Mouse (Mus musculus) G1E (cell line): ENCODE data around the gene H2afy2. TPM values are rescaled to one million over a fixed set of nuclear protein-coding genes. Genes with fewer than 3 reads are reported as not detected.

Experiments used
- ATAC-seq: 2 replicates; pipeline ENCODE4 v1.8.0; 2016; ENCODE audit warnings: mild to moderate bottlenecking; ENCODE audit not compliant: insufficient number of reproducible peaks, poor library complexity, low FRiP score, severe bottlenecking; ENCODE audit errors: extremely low read depth
- DNase-seq: peaks from one replicate; pipeline ENCODE4 v3.0.0; 2012; ENCODE audit warnings: low spot score
- H3K27me3 ChIP-seq: 2 replicates; pipeline ENCODE4 v1.6.1; 2012; ENCODE audit warnings: mild to moderate bottlenecking, low read length, inconsistent platforms; ENCODE audit not compliant: insufficient read depth
- H3K36me3 ChIP-seq: replicated peaks from 2 replicates; pipeline ENCODE3; 2012; ENCODE audit warnings: mild to moderate bottlenecking, inconsistent platforms
- H3K4me1 ChIP-seq: 2 replicates; pipeline ENCODE4 v1.6.1; 2012; ENCODE audit warnings: low read depth, low read length, inconsistent platforms, mixed read lengths; ENCODE audit not compliant: insufficient read depth
- H3K4me3 ChIP-seq: 2 replicates; pipeline ENCODE4 v1.5.1; 2012; ENCODE audit warnings: low read depth, mild to moderate bottlenecking, inconsistent platforms, low read length, moderate library complexity, mixed read lengths
- H3K9me3 ChIP-seq: replicated peaks from 2 replicates; pipeline ENCODE4 v1.6.1; 2012; ENCODE audit warnings: inconsistent platforms
- CTCF ChIP-seq: IDR thresholded peaks from 2 replicates; pipeline ENCODE4 v1.5.1; 2012; ENCODE audit warnings: low read depth, low read length, inconsistent platforms, mixed read lengths
- GATA1 ChIP-seq: IDR thresholded peaks from 2 replicates; pipeline ENCODE4 v1.6.1; 2012; ENCODE audit warnings: borderline replicate concordance, low read length, inconsistent platforms, mixed read lengths
- GATA2 ChIP-seq: IDR thresholded peaks from 2 replicates; pipeline ENCODE4 v1.6.1; 2012; ENCODE audit warnings: low read depth, low read length, inconsistent platforms, borderline replicate concordance
- POLR2AphosphoS5 ChIP-seq: IDR thresholded peaks from 2 replicates; pipeline ENCODE4 v1.6.1; 2012; ENCODE audit warnings: low read depth, low read length, inconsistent platforms; ENCODE audit not compliant: insufficient replicate concordance
- TAL1 ChIP-seq: conservative IDR thresholded peaks from 2 replicates; pipeline ENCODE4 v1.6.1; 2012; ENCODE audit warnings: low read depth, low read length, inconsistent platforms, mixed read lengths
- polyA plus RNA-seq: library from polyadenylated mRNA; stranded (reverse); fragments of >175 nt; gene quantifications from 2 replicates; pipeline ENCODE4 v1.2.3, GENCODE M21; 2012
- total RNA-seq, 2 experiments: library from RNA; stranded (forward) in 1 of 2; stranded (reverse) in 1 of 2; fragments of 200-1000 nt in 1 of 2; fragments of >200 nt in 1 of 2; fragmentation: Nextera tagmentation in 1 of 2; gene quantifications; 2 replicates each; pipeline ENCODE4 v1.2.3; 2014 to 2017

The H2afy2 gene
- total and polyA plus RNA-seq, 3 experiments, result 0.05 TPM; not detected in 2

DNA sequence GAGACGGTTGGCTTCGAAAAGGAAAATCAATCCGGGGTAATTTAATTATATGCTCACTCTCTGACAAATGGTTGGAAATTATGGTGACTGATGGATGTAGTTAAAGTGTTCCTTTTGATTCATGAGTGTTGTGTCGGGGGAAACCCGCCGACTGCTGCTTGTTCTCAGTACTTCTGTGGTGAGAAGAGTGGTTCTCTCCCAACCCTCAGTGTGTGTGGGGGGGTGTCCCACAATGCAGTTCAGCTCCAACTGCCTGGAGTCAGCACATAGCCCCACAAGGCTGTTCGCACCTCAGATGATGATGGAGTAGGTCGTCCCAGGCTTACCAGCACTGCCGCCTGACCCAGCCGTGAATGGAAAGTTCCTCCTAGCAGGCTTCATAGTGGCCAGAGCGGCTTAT, 54.8 kb downstream of the H2afy2 start:
- Histone ChIP-seq H3K27me3 (no peaks in the 10 kb centered on the region), H3K36me3 (peaks cover 23% of the 10 kb centered on the region), H3K9me3 (no peaks in the 10 kb centered on the region), H3K4me1 (0 out of 2 replicates have a peak, but pooled peaks cover 2% of the 10 kb centered on the region), H3K4me3 (no peak overlapping the region)
- DNase-seq (no peak), ATAC-seq (no peak)
- TF ChIP-seq TAL1 (no peak), GATA2 (no peak)

DNA sequence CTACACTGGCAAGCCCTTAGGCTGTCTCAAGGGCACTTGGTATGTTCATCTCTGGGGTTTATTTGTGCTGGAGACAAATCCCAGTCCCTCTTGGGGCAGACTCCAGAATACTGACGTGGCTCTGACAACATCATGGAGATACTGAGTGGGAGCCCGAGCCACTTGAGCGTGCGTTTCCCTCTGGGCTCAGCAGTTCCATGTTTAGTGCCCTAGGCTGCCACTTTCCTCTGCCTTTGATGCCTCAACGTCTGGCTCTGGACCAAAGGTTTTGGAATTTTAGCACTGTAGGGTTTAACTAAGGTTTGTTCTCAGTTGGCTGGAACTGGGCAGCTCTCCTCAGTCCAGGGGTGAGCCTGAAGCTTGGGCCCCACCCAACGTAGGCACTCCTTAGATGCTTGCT, 60.7 kb downstream of the H2afy2 start:
- H3K27me3 ChIP-seq, result no peaks in the 10 kb centered on the region
- ATAC-seq (no peak), DNase-seq (no peak)
- H3K4me3 ChIP-seq, result no peak overlapping the region
- peaks cover 9% of the 10 kb centered on the region for H3K36me3 ChIP-seq
- H3K4me1 ChIP-seq, result no peaks in the 10 kb centered on the region
- no peaks in the 10 kb centered on the region for H3K9me3 ChIP-seq
- TF ChIP-seq TAL1 (no peak), GATA1 (no peak), CTCF (no peak), POLR2AphosphoS5 (no peak), GATA2 (no peak)

DNA sequence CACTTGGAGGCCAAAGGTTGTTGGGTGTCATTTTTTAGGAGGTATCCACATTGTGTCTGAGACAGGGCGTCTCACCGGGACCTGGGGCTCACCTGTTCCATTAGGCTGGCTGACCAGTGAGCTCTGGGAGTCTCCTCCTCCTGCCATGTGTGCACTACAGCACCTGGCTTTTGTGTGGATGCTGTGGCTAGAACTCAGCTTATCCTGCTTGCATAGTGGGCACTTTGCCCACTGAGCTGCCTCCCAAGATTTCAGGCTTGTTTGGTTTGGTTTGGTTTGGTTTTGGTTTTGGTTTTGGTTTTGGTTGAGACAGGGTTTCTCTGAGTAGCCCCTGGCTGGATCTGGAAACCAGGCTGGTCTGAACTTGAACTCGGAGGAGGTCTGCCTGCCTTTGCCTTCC, 61.7 kb downstream of the H2afy2 start:
- Histone ChIP-seq H3K9me3 (no peaks in the 10 kb centered on the region), H3K27me3 (no peaks in the 10 kb centered on the region), H3K36me3 (peaks cover 2% of the 10 kb centered on the region), H3K4me3 (no peak overlapping the region), H3K4me1 (no peaks in the 10 kb centered on the region)
- ATAC-seq (no peak), DNase-seq (no peak)
- TF ChIP-seq TAL1 (no peak), GATA1 (no peak), CTCF (no peak), GATA2 (no peak), POLR2AphosphoS5 (no peak)

DNA sequence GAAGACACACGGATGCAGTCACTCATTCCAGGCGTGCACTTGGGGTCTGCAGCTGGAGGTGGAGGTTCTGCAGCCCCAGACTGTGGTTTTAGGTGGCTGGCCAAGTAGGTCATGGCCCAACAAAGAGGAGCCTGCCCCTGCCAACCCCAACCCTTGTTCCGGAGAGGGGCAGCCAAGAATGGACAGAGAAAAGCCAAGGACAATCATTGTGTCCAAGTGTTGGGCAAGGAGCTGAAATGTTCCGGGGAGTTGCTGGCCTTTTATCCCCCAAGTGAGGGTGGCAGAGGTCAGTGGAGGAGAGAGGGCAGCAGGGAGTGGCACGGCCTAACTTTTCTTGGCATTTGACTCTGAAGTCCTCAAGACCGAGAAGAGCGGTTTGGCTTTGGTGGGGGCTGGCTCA, 63.6 kb downstream of the H2afy2 start:
- Histone ChIP-seq H3K36me3 (no peaks in the 10 kb centered on the region), H3K9me3 (no peaks in the 10 kb centered on the region), H3K4me1 (peaks cover 8% of the 10 kb centered on the region), H3K4me3 (no peak overlapping the region), H3K27me3 (no peaks in the 10 kb centered on the region)
- no peak for TF ChIP-seq POLR2AphosphoS5
- no peak for TF ChIP-seq GATA2
- no peak for TF ChIP-seq CTCF
- TF ChIP-seq TAL1, result no peak
- TF ChIP-seq GATA1, result no peak
- no peak for ATAC-seq
- no peak for DNase-seq

DNA sequence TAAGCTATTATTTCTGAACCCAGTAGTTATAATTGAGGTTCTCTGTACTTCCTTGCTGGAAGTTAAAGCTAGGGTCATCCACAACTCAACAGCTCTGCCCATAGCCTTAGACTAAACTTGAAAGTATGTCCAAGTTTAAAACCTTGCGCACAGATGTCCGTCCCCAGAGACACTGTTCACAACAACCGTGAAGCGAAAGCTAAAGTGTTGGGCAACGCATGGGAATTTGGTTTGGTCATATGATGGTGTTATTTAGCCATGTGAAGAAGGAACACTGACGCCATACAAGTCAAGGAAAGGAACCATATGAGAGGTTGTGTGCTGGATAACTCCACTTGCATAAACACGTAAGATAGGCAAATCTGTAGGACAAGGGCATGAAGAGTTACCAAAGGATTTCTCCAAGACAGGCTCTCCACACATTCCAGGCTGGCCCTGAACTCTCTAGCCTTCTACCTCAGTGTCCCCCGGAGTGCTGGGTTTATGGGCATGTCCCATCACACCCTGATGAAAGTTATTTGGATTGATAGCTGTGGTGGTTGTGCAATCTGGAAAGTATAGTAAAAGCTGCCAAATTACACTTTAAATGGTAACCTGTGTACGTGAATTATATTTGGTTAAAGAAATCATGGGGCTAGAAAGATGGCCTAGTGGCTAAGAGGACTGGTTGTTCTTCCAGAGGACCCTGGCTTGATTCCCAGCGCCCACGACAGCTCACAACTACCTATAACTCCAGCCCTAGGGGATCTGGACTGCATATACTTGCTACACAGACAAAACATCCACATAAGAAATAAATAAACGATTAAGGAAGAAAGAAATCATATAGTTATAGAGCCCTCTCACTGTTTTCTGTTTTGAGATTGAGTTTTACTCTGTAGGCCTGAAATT, 66.3 kb downstream of the H2afy2 start:
- no peaks in the 10 kb centered on the region for H3K9me3 ChIP-seq
- DNase-seq, result no peak
- no peaks in the 10 kb centered on the region for H3K27me3 ChIP-seq
- ATAC-seq, result no peak
- H3K4me3 ChIP-seq, result no peak overlapping the region
- TF ChIP-seq GATA1 (no peak), POLR2AphosphoS5 (no peak), CTCF (no peak), TAL1 (no peak), GATA2 (no peak)
- H3K4me1 ChIP-seq, result peaks cover 10% of the 10 kb centered on the region
- H3K36me3 ChIP-seq, result no peaks in the 10 kb centered on the region

DNA sequence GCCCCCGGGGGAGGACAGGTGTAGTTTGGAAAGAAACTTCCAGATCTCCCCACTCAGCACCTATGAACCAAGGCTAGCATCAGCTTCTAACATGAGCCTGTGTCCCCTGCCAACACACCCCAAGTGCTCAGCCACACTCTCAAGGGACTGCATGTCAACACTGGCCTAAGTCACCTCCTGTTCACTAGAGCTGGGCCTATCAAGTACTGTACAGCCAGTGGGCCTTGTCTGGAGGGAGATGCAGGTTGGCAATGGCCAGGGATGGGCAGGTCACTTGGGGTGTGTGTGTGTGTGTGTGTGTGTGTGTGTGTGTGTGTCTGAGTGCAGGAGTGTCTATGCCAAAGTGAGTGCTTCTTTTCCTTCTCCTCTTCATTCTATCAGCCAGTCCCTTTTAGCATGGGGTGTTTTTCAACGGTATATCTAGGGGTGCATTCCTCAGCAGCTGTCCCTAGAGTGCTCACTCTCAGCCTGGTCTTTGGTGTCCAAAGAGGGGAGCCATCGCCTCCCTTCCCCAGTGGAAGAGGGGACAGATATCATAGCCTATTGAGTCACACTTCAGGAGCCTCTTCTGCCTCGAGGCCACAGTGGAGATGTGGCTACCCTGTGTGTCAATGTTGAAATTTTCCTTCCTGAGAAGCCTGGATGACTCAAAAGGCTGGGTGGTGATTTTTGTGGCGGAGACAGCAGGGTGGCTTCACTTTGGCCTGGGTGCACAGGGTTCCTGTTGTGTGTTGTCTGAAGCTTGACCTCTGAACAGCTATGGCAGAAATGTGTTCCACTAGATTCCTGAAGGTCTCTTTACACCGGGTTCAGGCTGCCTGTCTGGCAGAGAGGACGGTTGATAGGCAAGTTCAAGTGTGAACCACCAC, 67.7 kb downstream of the H2afy2 start:
- H3K4me3 ChIP-seq, result no peak overlapping the region
- no peak for ATAC-seq
- H3K9me3 ChIP-seq, result no peaks in the 10 kb centered on the region
- no peak for TF ChIP-seq POLR2AphosphoS5
- no peak for TF ChIP-seq GATA1
- TF ChIP-seq CTCF, result no peak
- no peak for TF ChIP-seq TAL1
- no peak for TF ChIP-seq GATA2
- H3K4me1 ChIP-seq, result peaks cover 10% of the 10 kb centered on the region
- no peaks in the 10 kb centered on the region for H3K36me3 ChIP-seq
- peaks cover 5% of the 10 kb centered on the region for H3K27me3 ChIP-seq
- DNase-seq, result no peak
